Mouse (Mus musculus) heart, adult 8-10 months (tissue): ENCODE data around the gene Nudt6. TPM values are rescaled to one million over a fixed set of nuclear protein-coding genes. Genes with fewer than 3 reads are reported as not detected.
A peak's percentile ranks its signal among the peaks of the same experiment; 100 is the strongest.

Experiments used
- DNase-seq: peaks from one replicate; pipeline ENCODE4 v3.0.0; 2022; ENCODE audit warnings: low spot score
- total RNA-seq, 4 experiments: library from RNA; stranded (reverse); gene quantifications; 2 replicates each; pipeline ENCODE4 v1.2.4; 2022

Nudt6 gene
- total RNA-seq, 4 experiments from 2014 or later, result 32.4 to 40.0 (median 33.8) TPM

DNA sequence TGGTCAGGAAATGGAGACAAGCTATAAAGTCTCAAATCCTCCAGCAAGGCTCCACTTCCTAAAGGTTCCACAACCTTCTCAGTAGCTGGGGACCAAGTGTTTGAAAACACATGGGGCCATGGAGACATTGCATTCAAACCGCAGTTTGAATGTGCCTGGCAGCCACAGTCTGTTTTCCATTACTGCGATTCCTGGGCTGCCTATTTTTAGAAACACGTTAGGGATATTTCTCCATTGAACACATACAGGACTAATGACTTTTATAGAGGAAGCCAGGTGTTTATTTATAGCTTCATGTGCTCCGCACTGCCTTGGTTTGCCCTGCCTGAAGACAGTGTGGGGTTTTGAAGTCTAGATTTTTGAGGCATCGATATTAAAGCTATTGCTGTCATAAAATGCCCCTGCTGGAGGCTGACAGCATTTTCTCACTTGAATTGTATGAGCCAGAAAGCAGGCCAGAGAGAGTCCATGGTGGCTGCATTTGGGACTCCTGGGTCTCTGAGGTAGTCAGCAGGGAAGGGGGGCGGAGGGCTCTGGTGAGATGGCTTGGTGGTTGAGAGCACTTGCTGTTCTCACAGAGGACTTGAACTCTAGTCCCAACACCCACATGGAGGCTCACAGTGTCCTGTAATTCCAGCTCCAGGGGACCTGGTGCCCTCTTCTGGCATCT is 36.8 kb downstream of the Nudt6 start:
- DNase-seq, result peak; percentile 51

DNA sequence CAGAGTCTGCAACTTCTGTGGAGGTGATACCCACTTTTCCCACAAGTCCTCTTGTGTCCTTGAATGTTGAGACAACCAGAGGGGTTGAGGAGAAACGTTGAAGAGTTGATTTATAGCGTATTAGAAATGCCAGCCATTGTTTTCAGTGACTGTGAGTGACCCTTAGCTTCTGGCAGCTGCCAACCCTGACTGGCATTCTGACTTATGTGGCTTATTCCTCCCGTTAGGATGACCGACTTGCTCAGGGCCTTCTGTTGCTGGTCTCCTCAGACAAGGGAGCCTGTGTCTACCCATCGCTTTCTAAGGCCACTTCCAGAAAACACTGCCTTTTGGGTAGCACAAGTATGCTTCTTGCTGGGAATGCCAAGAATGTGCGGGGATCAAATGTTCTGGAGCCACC is 38.6 kb downstream of the Nudt6 start:
- no peak for DNase-seq

GRCm38 (mm10) chr3:37379930-37380881 is 39.8 kb downstream of the Nudt6 start:
- peak; percentile 73 for DNase-seq

DNA sequence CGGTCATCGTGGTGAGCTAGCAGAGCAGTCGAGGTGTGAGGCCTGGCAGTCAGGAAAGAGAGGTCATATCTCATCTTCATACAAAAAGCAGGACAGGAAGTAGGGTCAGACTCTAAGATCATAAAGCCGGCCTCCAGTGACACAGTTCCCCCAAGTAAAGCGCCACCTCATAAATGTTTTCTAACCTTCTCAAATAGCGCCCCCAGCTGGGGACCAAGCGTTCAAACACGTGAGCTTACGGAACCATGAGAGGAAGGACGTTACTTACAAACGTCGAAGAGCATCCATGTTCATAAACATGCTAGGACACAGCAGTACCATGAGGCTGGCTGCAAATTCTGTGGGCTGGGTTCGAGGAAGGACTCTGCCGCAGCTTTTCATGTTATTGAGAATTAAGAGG is 40.8 kb downstream of the Nudt6 start:
- no peak for DNase-seq

DNA sequence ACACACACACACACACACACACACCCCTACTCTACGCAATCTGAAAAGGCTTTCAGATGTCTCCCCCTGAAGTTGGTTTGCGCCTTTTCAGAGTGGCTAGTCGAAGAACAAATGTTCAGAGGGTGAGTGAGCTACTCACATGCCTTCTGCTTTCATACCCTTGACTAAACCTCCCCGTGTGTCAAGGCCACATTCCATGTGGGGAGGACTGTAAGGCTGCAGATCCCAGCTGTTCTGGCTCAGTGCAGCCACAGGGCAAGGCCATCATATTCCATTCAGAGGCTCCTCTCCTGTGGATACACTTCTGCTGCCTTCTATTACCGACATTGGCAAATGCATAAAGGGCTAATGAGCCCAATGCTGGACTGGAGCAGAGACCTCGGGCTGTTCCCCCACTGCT is 41.6 kb downstream of the Nudt6 start:
- no peak for DNase-seq

DNA sequence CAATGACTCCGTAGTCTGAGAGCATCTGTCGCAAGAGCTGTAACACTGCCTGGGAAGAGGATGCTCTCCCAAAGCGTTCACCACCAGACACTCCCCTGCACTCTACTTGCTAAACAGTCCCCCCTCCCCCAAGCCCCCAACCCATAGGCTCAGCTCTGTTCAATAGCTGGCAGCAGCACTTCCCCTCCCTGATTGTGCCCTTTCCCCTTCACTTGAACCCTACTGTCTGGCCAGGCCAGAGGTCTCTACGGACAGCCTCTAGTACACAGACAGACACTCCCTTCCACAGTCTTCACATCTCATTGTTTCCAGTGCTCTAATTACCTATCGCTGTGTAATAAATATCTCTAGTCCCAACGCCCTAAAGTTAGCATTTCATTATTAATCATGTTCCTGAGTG is 42.1 kb downstream of the Nudt6 start:
- no peak for DNase-seq

DNA sequence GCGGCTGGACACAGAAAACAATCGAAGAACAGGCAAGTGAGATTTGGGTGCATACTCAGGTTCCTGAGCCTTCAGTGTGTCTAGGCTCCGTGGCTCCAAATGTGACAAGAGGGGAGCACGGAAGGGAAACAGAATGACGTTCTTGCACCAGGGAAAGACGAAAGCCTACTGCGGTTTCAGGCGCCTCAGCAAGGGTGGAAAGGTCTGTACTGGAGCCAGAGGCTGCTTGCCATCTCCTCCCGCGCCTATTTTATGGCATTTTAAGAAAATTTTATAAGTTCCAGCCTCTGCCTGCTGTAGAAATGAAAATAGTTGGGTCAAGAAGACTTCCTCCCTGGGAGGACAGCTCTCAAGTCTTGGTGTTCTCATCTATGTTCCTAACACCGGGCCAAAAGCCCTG is 46.3 kb downstream of the Nudt6 start:
- DNase-seq, result no peak

DNA sequence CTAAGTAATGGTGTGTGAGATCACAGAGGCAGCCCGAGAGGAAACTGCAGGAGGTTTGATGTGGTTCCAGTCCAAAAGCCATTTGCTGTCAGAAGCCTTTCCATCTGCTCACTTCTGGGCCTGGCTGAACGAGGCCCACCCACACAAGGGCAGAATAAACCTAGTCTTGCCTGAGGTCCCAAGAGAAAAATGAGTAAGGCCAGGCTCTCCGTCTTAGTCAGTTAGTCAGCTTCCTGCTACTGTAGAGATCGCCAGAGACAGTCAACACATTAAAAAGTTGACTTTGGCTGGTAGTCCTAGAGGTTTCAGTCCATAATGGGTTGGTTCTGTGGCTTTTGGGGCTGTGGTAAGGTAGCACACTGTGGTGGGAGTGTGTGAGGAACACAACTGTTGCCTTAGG is 49.6 kb downstream of the Nudt6 start:
- DNase-seq, result peak; percentile 31

GRCm38 (mm10) chr3:37366381-37367053 is 53.5 kb downstream of the Nudt6 start:
- DNase-seq, result no peak

DNA sequence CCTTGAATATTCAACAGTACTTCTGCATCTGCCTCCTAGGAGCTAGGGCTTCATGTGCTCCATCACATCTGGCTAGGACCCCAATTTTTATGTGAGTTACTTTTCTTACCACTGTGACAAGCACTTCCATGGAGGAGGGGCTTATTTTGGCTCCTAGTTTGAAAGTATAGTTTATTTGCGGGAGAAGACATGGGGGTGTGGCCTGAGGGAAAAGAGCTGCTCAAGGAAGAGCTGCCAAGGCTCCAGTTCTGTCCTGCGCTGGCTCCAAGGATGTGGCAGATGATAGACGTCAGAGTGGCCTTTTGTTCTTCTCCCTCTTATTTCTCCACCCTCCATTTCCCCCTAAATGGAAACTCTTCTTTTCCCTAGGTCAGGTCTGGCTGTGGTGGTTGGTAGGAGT is 54.0 kb downstream of the Nudt6 start:
- no peak for DNase-seq

- no peak for DNase-seq
These were observed 54.9 kb downstream of the Nudt6 start for GRCm38 (mm10) chr3:37365144-37365543.

DNA sequence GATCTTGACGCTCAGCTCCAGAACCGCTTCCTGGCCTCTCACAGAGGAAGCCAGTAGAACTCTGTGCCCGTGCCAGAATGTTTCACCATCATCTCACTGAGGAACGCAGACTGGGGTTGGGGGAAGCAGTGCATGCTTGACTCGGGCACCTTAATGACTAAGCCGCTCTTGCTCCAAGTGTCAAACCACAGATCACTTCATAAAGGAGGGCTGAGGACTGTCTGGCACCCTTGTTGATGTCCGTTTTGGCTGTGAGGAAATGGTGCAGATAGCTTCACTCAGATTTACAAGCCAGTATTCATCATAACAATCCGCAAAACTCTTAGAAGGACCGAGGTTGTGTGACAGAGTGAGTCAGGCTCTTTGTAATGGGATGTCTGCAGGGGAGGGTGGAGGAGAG is 59.3 kb downstream of the Nudt6 start:
- DNase-seq, result no peak

Other genes with a start within 250 kb of the Nudt6 start
- gene Il21, start 187.6 kb downstream of the Nudt6 start, total RNA-seq, result not detected
- 1 to 10 TPM in 3 of 4 experiments, under 1 TPM in 1; 0.52 to 1.2 (median 1.1) TPM for gene Bbs12, start 107.7 kb downstream of the Nudt6 start, total RNA-seq
- gene Cetn4, start 107.5 kb downstream of the Nudt6 start, total RNA-seq, result 1 to 10 TPM in 1 of 4 experiments, under 1 TPM in 3; 0.52 to 1.1 (median 0.61) TPM
- 10 to 100 TPM in 2 of 4 experiments, 1 to 10 TPM in 2; 9.2 to 15.7 (median 12.1) TPM for gene Fgf2, start 71.9 kb downstream of the Nudt6 start, total RNA-seq
- gene Spata5, start 315 bp downstream of the Nudt6 start, total RNA-seq, result 10 to 100 TPM; 12.4 to 15.8 (median 15.4) TPM
- gene Spry1, start 219.7 kb upstream of the Nudt6 start, total RNA-seq, result 10 to 100 TPM; 14.5 to 17.3 (median 15.5) TPM